Mouse (Mus musculus): ENCODE measurements around the gene Aoc1. TPM values are rescaled to one million over a fixed set of nuclear protein-coding genes. Genes with fewer than 3 reads are reported as not detected.
"Not testable (repeated sequence)": the region's sequence is repeated elsewhere in the genome, so short reads cannot be mapped to it uniquely, and the experiment has no call there.

Gene Aoc1
- total and polyA plus RNA-seq, 2 experiments from 2014 or later: 0.11 to 0.42 TPM

DNA sequence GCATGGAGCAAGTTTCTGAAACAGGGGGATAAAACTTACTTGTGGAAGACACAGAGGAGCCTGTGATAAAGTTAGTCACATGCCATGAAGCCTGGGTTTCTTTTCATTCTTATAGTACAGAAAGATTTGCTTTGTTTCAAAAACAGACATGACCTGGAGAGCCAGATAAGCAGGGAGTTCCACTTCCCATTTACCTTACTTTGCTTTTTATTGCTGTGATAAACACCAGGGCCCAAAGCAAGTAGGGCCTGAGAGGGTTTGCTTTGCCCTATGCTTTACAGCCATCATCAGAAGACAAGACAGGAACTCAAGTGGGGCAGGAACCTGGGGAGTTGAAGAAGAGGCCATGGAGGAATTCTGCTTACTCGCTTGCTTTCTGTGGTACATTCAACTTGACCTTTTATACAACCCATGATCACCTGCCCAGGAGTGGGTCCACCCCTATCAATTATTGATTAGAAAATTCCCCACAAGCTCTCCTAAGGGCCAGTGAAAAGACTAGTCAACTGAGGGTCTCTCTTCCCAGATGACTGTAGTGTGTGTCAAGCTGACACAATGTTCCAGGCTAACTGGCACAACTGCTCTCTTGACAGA is 7.4 kb upstream of the Aoc1 start:
- H3K9ac ChIP-seq (replicated peaks; ENCODE audit: low read length): no peak overlapping the region
- TF ChIP-seq CTCF (IDR thresholded peaks at IDR 0.05; ENCODE audit: low read depth): no peak
- H3K27me3 ChIP-seq (ENCODE audit: insufficient read depth, low read length): no peaks in the 10 kb centered on the region
- no peak for DNase-seq (ENCODE audit: low spot score)
- H3K4me3 ChIP-seq (ENCODE audit: low read length): no peak overlapping the region
- WGBS: 97% methylated on average over 1 of the region's 1 CpGs
- no peaks in the 10 kb centered on the region for H3K9me3 ChIP-seq (ENCODE audit: low read length)
- no peaks in the 10 kb centered on the region for H3K36me3 ChIP-seq (ENCODE audit: insufficient read depth, low read length)
- H3K4me1 ChIP-seq (ENCODE audit: insufficient read depth, low read length): peaks cover 6% of the 10 kb centered on the region; the same call in 1 of the 2 replicates
- no peak overlapping the region for H3K27ac ChIP-seq
- no peak for ATAC-seq
- no peak overlapping the region for H3K4me2 ChIP-seq (ENCODE audit: low read depth, low read length)

DNA sequence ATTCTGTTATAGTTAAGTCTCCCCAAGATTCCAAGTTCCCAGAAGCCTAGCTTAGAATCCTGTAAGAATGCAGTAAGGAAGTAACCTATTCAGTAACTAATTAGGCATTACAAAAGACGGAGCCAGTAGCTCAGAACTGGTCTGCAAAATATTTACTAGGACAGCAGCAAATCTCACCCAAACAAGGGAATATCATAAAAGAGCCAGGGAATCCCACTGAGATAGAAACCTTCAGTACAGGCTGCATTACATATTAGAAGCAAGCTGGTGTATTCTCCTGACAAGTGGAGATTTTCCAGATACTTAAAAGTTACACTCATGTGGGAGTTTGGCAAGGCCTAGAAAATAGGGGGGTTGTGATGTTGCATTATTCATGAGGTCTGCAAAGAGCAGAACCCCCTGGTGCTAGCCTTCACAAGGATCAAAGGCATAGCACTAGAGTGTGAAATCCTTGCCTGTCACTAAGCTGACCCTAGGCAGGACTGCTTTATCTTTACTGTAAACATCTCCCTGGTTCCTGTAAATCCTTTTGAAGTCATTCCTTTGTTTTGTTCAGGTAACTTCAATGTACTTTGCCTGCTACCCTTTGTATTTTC is 6.2 kb upstream of the Aoc1 start:
- DNase-seq (ENCODE audit: low spot score): peak; percentile 48
- H3K36me3 ChIP-seq (ENCODE audit: insufficient read depth, low read length); H3K9me3 ChIP-seq (ENCODE audit: low read length); H3K27ac ChIP-seq; H3K27me3 ChIP-seq (ENCODE audit: insufficient read depth, low read length); ATAC-seq; H3K4me1 ChIP-seq (ENCODE audit: insufficient read depth, low read length); H3K9ac ChIP-seq (replicated peaks; ENCODE audit: low read length); H3K4me2 ChIP-seq (ENCODE audit: low read depth, low read length); H3K4me3 ChIP-seq (ENCODE audit: low read length): not testable (repeated sequence)
- 6% methylated on average over 1 of the region's 1 CpGs for WGBS

GRCm38 (mm10) chr6:48867158-48867557 is 5.5 kb upstream of the Aoc1 start:
- Histone ChIP-seq H3K4me3 (ENCODE audit: low read length) (no peak overlapping the region), H3K36me3 (ENCODE audit: insufficient read depth, low read length) (no peaks in the 10 kb centered on the region), H3K27ac (no peak overlapping the region), H3K4me1 (ENCODE audit: insufficient read depth, low read length) (peaks cover 6% of the 10 kb centered on the region; the same call in 1 of the 2 replicates), H3K4me2 (ENCODE audit: low read depth, low read length) (no peak overlapping the region), H3K9ac (replicated peaks; ENCODE audit: low read length) (no peak overlapping the region), H3K27me3 (ENCODE audit: insufficient read depth, low read length) (no peaks in the 10 kb centered on the region), H3K9me3 (ENCODE audit: low read length) (no peaks in the 10 kb centered on the region)
- TF ChIP-seq CTCF (IDR thresholded peaks at IDR 0.05; ENCODE audit: low read depth): no peak
- WGBS: 26% methylated on average over 4 of the region's 4 CpGs
- DNase-seq (ENCODE audit: low spot score) (no peak), ATAC-seq (no peak)

GRCm38 (mm10) chr6:48869774-48870173 is 2.9 kb upstream of the Aoc1 start:
- H3K4me1 ChIP-seq (ENCODE audit: insufficient read depth, low read length): peaks cover 6% of the 10 kb centered on the region; the same call in 1 of the 2 replicates
- DNase-seq (ENCODE audit: low spot score) (no peak), ATAC-seq (no peak)
- no peaks in the 10 kb centered on the region for H3K36me3 ChIP-seq (ENCODE audit: insufficient read depth, low read length)
- no peak overlapping the region for H3K9ac ChIP-seq (replicated peaks; ENCODE audit: low read length)
- H3K4me2 ChIP-seq (ENCODE audit: low read depth, low read length): no peak overlapping the region
- H3K4me3 ChIP-seq (ENCODE audit: low read length): no peak overlapping the region
- no peak for TF ChIP-seq CTCF (IDR thresholded peaks at IDR 0.05; ENCODE audit: low read depth)
- H3K27ac ChIP-seq: no peak overlapping the region
- H3K9me3 ChIP-seq (ENCODE audit: low read length): no peaks in the 10 kb centered on the region
- H3K27me3 ChIP-seq (ENCODE audit: insufficient read depth, low read length): no peaks in the 10 kb centered on the region
- WGBS: 81% methylated on average over 2 of the region's 2 CpGs

DNA sequence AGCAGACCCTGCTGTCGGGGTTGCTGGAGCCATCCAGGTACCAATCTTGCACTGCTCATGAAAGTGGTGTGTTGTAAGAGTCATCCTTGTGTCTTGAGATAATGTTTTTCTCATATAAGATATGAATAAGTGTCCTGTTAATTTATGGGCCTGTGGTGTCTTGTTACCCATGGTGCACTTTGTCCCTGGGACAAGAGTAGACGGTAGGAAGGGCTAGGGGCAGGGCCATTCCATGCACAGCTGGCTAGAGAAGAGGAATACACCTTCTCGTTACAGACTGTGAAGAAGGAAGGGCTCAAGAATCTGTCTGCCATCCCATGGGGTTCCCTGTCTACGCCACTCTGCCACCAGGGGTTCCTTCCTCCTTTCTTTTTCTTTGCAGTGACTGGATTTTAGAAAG is 1.9 kb downstream of the Aoc1 start:
- no peak for DNase-seq (ENCODE audit: low spot score)
- Histone ChIP-seq H3K4me3 (ENCODE audit: low read length) (no peak overlapping the region), H3K27ac (no peak overlapping the region), H3K27me3 (ENCODE audit: insufficient read depth, low read length) (no peaks in the 10 kb centered on the region), H3K9me3 (ENCODE audit: low read length) (no peaks in the 10 kb centered on the region), H3K36me3 (ENCODE audit: insufficient read depth, low read length) (no peaks in the 10 kb centered on the region), H3K4me2 (ENCODE audit: low read depth, low read length) (no peak overlapping the region), H3K9ac (replicated peaks; ENCODE audit: low read length) (no peak overlapping the region), H3K4me1 (ENCODE audit: insufficient read depth, low read length) (no peaks in the 10 kb centered on the region)
- ATAC-seq: no peak
- 82% methylated on average over 4 of the region's 4 CpGs for WGBS
- TF ChIP-seq CTCF (IDR thresholded peaks at IDR 0.05; ENCODE audit: low read depth): no peak

- Histone ChIP-seq H3K9ac (replicated peaks; ENCODE audit: low read length) (no peak overlapping the region), H3K4me1 (ENCODE audit: insufficient read depth, low read length) (no peaks in the 10 kb centered on the region), H3K36me3 (ENCODE audit: insufficient read depth, low read length) (no peaks in the 10 kb centered on the region), H3K9me3 (ENCODE audit: low read length) (no peaks in the 10 kb centered on the region), H3K27me3 (ENCODE audit: insufficient read depth, low read length) (no peaks in the 10 kb centered on the region), H3K27ac (no peak overlapping the region), H3K4me2 (ENCODE audit: low read depth, low read length) (no peak overlapping the region), H3K4me3 (ENCODE audit: low read length) (no peak overlapping the region)
- 81% methylated on average over 6 of the region's 6 CpGs for WGBS
- ATAC-seq: no peak
- no peak for TF ChIP-seq CTCF (IDR thresholded peaks at IDR 0.05; ENCODE audit: low read depth)
- no peak for DNase-seq (ENCODE audit: low spot score)
These were observed 2.8 kb downstream of the Aoc1 start for GRCm38 (mm10) chr6:48875515-48875914.

- no peak overlapping the region for H3K9ac ChIP-seq (replicated peaks; ENCODE audit: low read length)
- H3K4me3 ChIP-seq (ENCODE audit: low read length): no peak overlapping the region
- H3K27ac ChIP-seq: no peak overlapping the region
- TF ChIP-seq CTCF (IDR thresholded peaks at IDR 0.05; ENCODE audit: low read depth): no peak
- no peaks in the 10 kb centered on the region for H3K4me1 ChIP-seq (ENCODE audit: insufficient read depth, low read length)
- ATAC-seq (no peak), DNase-seq (ENCODE audit: low spot score) (peak; percentile 49)
- no peaks in the 10 kb centered on the region for H3K27me3 ChIP-seq (ENCODE audit: insufficient read depth, low read length)
- no peaks in the 10 kb centered on the region for H3K36me3 ChIP-seq (ENCODE audit: insufficient read depth, low read length)
- 46% methylated on average over 5 of the region's 5 CpGs for WGBS
- H3K4me2 ChIP-seq (ENCODE audit: low read depth, low read length): no peak overlapping the region
- H3K9me3 ChIP-seq (ENCODE audit: low read length): no peaks in the 10 kb centered on the region
These were observed 3.9 kb downstream of the Aoc1 start for GRCm38 (mm10) chr6:48876510-48877135.
